Mouse (Mus musculus) brain, embryonic 18.5 days (tissue): Measurements from ENCODE around the gene Gm21981.

ENCODE experiments used
- DNase-seq: peaks from one replicate; pipeline ENCODE4 v3.0.0-alpha.2; 2012; ENCODE audit warnings: low read depth, low spot score

Gene Gm21981

GRCm38 (mm10) chr17:47703556-47703955 is 9.3 kb upstream of the Gm21981 start:
- no peak for DNase-seq

DNA sequence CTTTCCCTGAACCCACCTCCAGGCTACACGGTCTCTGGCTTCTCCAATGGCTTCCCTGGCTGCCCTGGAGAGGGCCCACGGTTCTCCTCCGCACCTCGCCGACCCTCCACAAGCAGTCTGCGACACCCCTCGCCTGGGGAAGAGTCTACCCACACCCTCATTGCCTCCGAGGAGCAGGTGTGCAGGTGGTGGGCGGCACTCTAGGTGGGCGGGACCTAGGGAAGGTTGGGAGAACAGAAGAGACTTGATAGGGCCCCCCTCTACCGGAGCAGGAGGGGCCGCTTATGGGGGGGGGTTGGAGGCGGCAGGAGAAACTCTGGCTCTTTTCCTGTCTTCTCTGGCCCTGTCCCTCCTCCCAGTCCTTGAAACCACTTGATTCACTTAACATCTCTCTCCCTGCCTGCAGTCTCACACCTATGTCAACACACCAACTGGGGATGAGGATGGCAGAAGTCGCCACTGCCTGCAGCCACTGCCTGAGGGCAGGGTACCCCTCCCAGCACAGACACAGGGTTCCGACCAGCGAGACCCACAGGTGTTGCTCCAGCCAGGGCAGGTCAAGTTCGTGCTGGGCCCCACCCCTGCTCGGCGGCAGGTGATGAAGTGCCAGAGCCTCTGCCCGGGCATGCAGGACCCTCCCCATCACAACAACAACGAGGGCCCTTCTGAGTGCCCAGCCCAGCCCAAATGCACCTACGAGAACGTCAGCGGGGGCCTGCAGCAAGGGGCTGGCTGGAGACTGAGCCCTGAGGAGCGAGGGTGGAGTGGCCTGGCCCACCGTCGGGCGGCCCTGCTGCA is 8.5 kb upstream of the Gm21981 start:
- no peak for DNase-seq

DNA sequence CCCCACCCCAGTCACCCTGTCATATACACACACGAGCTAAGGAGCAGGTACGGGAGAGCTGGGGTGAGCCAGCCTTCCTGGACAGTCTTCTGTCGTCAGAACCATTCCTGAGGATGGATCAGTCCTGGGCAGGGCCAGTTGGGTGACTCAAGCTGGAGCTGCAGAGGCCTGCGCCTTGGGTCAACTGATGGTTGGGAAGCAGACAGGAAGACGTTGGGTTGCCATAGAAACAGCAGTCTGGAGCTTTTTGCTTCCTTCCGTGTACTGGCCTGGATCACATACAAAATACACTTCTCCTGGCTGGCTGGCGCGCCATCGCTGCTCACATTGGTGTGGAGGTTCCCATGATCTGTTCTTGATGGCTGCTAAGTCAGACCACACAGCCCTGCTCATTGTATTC is 7.5 kb upstream of the Gm21981 start:
- DNase-seq: no peak

DNA sequence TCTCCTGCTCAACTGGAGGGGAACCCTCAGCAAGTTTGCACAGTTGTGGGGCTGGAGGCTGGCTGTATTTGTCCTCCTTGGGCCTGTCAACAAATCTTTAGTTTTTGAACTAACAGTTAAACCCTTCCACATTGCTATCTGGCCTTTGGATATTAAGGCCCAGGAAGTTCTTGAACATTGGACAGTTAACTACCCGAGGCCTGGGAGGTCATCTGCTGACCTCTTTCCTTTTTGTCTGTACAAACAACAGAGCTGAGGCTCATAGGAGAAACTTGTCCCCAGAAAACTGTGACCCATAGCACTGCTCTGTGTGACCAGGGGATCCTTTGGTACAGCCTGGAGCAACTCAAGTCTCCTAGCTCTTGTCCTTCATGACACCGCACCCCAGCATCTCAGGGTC is 4.8 kb upstream of the Gm21981 start:
- no peak for DNase-seq

- DNase-seq: no peak
These were observed 3.9 kb upstream of the Gm21981 start for GRCm38 (mm10) chr17:47698156-47698555.

DNA sequence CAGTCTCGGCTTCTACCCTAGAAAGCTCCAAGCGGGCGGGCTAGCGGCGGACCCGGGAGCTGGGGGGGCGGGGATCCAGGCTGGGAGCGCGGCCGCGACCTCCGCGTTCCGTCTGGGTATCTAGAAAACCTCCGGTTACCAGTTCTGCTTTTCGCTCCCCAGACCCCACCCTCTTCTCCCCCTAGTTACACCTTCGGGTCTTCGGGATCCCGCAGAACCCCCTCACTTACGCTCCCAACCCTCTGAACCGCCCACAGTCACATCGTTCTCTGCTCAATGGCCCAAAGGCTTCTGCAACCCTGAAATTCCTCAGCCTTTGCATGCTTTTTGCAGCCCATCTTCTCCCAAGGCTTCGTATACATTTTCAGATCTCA is 1.1 kb upstream of the Gm21981 start:
- DNase-seq: no peak

- DNase-seq: peak; percentile 81
These were observed 465 bp upstream of the Gm21981 start, which contains the start of gene Prickle4 for GRCm38 (mm10) chr17:47694503-47695336. TSS of gene Prickle4 (minus strand) at chr17:47694736.

- DNase-seq: no peak
These were observed 399 bp downstream of the Gm21981 start for GRCm38 (mm10) chr17:47693671-47694441.

- DNase-seq: no peak
These were observed 2.6 kb downstream of the Gm21981 start for GRCm38 (mm10) chr17:47691650-47692049.

GRCm38 (mm10) chr17:47689894-47690293 is 4.4 kb downstream of the Gm21981 start:
- DNase-seq: no peak

DNA sequence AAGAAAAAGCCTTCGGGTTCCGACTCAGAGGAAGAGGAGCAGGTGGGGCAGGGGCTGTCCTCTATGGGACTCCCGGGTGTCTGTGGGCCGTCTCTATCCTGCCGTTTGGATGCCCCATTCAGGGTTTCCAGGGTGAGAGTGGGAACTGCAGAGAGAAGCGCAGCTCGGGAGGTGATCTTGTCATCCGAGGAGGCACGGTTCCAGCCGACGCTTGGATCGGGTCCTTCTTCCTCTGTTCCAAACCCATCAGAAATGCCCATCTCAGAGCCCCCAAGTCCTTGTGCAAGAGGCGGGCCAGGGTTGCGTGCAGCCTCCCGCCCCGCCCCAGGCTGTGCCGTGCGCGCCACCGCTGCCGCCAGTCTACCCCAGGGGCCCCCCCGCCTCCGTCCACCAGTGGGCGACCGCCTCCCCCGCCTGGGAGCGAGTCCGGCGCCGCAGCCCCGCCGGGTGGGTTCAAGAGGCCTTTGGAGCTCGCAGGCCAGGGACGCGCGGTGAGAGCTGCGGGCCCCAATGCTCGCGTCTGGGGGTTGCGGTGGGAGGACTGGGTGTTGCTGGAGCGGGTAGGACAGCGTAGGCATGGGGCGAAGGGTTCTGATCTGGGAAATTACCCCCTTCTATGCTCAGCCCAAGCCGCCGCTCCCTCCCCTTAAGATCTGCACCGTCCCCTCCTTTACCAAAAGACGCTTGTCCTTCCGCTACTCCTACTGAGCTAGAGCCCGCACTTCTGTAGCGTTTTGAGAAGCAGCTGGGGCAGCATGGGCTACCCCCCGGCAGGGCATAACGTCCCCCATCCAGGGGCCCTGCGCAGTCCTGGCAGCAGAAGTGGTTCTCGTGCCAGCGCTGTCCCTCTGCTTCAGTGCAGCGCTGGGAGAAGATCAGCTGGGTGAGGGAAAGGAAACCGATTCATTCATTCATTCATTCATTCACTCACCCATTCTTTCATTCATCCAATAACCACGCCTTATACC is 5.4 kb downstream of the Gm21981 start, which contains the start of gene Frs3:
Frs3 (plus strand) TSS at position 423 of the 968 bp plus-strand sequence.
- DNase-seq: no peak

GRCm38 (mm10) chr17:47688344-47688607 is 6.0 kb downstream of the Gm21981 start, which contains the start of gene Tomm6:
TSS of gene Tomm6 (minus strand) at chr17:47688386.
- DNase-seq: no peak

GRCm38 (mm10) chr17:47687409-47688343 is 6.6 kb downstream of the Gm21981 start:
- peak; percentile 94 for DNase-seq

DNA sequence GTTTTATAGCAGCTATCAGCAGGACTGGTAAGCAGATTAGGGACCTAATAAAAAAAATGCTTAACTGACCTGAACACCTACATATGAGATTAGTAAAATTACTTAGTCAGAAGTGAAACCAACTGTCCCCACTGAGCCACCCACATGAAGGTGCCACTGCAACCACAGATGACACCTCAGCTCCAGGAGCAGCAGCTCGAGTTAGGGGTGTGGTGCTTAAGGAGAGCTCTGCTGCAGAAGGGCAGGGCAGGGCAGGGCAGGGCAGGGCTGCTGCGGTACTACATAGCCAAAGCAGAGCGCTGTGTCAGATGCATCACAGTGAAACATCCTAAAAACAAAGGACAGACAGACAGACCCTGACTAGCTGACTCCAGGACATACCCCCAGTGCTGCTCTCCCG is 11.4 kb downstream of the Gm21981 start:
- DNase-seq: no peak

DNA sequence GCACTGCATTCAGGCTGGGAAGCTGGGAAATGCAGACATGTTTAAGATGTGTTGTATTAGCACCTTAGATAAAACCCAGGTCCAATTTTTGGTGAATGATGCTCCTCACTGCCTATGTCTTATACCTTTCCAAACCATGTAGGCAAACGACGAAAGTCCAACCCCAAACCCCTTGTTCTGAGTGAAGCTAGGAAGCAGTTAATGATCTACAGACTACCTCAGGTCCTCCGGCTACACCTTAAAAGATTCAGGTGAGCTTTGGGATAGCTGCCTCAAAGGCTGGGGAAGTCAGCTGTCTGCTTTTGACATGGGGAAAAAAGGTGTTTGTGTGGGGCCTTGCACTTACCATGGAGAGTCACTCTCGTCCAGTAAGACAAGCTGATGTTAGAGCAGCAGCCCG is 15.6 kb downstream of the Gm21981 start:
- DNase-seq: no peak

- no peak for DNase-seq
These were observed 16.0 kb downstream of the Gm21981 start for GRCm38 (mm10) chr17:47678238-47678637.

DNA sequence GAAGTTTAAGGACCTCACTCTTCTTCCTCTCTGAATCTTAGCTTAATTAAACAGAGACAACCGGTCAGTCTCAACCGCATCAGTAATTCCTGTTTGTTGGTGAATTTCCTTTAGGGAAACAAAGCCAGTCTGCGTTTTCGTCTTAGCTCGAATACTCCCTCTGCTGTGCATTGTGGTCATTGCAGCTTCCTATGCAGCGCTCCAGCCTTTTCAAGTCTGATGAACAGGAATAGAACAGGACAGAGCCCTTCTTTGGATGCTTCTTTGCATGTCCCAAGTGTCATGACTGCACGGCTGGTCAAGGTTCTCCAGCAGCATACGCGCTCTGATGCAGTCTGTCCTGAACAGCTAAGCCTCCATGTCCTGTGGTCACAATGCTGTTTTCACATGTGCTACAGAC is 17.7 kb downstream of the Gm21981 start:
- DNase-seq: no peak

- DNase-seq: no peak
These were observed 21.7 kb downstream of the Gm21981 start for GRCm38 (mm10) chr17:47672311-47673111.

DNA sequence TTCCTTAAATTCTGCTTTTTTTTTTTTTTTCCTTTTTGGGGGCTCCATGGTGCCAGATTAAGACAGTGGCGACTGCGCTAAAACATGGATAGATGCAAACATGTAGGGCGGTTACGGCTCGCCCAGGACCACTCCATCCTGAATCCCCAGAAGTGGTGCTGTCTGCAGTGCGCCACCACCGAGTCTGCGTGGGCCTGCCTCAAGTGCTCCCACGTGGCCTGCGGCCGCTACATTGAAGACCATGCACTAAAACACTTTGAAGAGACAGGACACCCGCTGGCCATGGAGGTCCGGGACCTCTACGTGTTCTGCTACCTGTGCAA is 22.3 kb downstream of the Gm21981 start:
- no peak for DNase-seq
